Mouse (Mus musculus): ENCODE measurements at regions not wholly inside any gene's neighbourhood (a gene's known extent, or its start where the extent isn't known, plus 50 kb on each side); places are given as distances from the start of the nearest gene placed in this dataset.

DNA sequence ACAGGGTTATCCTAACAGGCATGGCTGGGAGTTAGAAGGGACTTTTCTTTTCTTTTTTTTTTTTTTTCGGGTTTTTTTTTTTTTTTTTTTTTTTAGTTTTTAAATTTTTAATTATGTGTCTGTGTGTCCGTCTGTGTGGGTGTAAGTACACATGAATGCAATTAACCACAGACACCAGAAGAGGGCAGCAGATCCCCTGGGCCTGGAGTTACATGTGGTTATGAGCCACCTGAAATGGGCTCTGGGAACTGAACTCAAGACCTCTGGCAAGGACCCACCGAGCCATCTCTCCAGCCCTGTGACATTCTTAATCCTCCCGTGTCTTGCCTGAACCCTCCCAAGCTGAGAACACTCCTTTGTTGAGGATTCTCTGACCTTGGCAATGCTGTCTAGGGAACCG is 157.0 kb downstream of the Zfp36l2 start:
- 88% methylated on average over 5 of the region's 5 CpGs for WGBS
- Histone ChIP-seq H3K36me3 (ENCODE audit: control insufficient read depth, insufficient read depth, low read length) (no peaks in the 10 kb centered on the region), H3K27me3 (replicated peaks; ENCODE audit: control insufficient read depth, insufficient read depth, low read length) (no peaks in the 10 kb centered on the region; the same call in 1 of the 2 replicates), H3K27ac (ENCODE audit: low read depth, low read length) (no peak overlapping the region), H3K9me3 (ENCODE audit: control insufficient read depth, low read length) (0 out of 2 replicates have a peak, but pooled peaks cover 2% of the 10 kb centered on the region), H3K4me3 (ENCODE audit: low read length) (no peak overlapping the region), H3K4me1 (ENCODE audit: control insufficient read depth, insufficient read depth, low read depth, low read length) (peaks cover 12% of the 10 kb centered on the region), H3K9ac (ENCODE audit: low read depth, low read length) (no peak overlapping the region), H3K4me2 (ENCODE audit: low read length) (no peak overlapping the region)
- no peak for ATAC-seq

DNA sequence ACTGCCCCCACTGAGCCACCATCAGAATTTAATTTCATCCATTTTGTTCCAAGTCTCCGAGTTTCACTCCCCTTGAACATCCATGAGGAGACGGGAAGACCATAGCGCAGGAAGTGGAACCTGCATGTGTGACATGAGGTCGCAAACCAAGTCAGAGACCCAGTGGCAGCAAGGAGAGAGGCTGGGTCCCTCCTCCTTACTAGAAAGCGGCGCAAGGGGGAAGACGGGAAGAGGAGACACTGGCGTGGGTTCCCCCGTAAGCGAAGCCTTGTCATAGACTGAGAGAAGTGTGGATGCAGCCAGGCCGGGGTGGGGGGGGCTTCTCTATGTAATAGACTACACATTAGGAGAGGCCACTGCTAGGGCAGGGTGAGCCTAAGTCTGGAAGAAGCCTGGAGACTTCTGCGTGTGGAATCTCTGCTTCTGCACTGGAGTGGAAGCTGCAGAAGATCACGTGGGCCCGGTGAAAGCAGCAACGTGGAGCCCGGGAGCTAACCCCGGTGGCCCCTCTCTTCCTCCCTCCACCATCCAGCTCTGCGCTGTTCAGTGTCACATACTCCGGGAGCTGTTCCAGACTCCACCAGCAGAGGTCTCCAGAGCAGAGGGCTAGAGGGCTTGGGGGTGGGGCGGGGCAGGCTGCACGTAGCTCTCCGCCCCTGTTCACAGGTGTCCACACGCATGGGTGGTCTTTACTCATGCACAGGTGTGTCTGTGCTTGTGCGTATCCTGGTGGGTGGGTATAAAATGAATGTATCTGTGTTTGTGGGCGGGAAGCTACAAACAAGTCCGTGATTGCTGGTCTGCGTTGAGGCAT is 159.4 kb downstream of the Zfp36l2 start:
- Histone ChIP-seq H3K27me3 (replicated peaks; ENCODE audit: control insufficient read depth, insufficient read depth, low read length) (no peaks in the 10 kb centered on the region; the same call in 1 of the 2 replicates), H3K9me3 (ENCODE audit: control insufficient read depth, low read length) (peaks cover 6% of the 10 kb centered on the region; the same call in 1 of the 2 replicates), H3K4me2 (ENCODE audit: low read length) (peak overlapping the region; percentile 59), H3K36me3 (ENCODE audit: control insufficient read depth, insufficient read depth, low read length) (no peaks in the 10 kb centered on the region), H3K9ac (ENCODE audit: low read depth, low read length) (peak overlapping the region; percentile 54), H3K4me3 (ENCODE audit: low read length) (peak overlapping the region; percentile 30), H3K27ac (ENCODE audit: low read depth, low read length) (no peak overlapping the region), H3K4me1 (ENCODE audit: control insufficient read depth, insufficient read depth, low read depth, low read length) (peaks cover 12% of the 10 kb centered on the region)
- 22% methylated on average over 27 of the region's 27 CpGs for WGBS
- peak; percentile 91 for ATAC-seq

DNA sequence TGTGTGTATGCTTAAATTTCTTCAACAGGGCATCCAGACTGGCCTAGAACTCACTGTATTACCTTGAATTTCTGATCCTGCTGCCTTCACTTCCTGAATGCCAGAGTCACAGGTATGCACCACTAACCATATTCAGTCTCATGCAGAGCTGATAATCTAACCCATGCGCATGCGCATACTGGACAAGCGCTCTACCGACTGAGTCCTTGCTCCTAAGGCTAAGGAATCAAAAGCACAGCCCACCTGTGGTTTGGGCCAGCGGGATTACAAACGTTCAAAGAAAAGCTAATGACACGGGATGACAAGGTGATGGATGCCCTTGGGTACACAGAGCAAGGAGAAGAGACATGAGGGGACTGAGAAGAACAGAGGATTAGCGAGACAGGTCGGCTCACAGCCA is 160.5 kb downstream of the Zfp36l2 start:
- no peak overlapping the region for H3K27ac ChIP-seq (ENCODE audit: low read depth, low read length)
- no peak overlapping the region for H3K9ac ChIP-seq (ENCODE audit: low read depth, low read length)
- 49% methylated on average over 9 of the region's 9 CpGs for WGBS
- H3K4me1 ChIP-seq (ENCODE audit: control insufficient read depth, insufficient read depth, low read depth, low read length) = peaks cover 12% of the 10 kb centered on the region
- no peak overlapping the region for H3K4me3 ChIP-seq (ENCODE audit: low read length)
- H3K36me3 ChIP-seq (ENCODE audit: control insufficient read depth, insufficient read depth, low read length) = no peaks in the 10 kb centered on the region
- no peak for ATAC-seq
- H3K4me2 ChIP-seq (ENCODE audit: low read length) = no peak overlapping the region
- no peaks in the 10 kb centered on the region; the same call in 1 of the 2 replicates for H3K27me3 ChIP-seq (replicated peaks; ENCODE audit: control insufficient read depth, insufficient read depth, low read length)
- peaks cover 6% of the 10 kb centered on the region; the same call in 1 of the 2 replicates for H3K9me3 ChIP-seq (ENCODE audit: control insufficient read depth, low read length)

DNA sequence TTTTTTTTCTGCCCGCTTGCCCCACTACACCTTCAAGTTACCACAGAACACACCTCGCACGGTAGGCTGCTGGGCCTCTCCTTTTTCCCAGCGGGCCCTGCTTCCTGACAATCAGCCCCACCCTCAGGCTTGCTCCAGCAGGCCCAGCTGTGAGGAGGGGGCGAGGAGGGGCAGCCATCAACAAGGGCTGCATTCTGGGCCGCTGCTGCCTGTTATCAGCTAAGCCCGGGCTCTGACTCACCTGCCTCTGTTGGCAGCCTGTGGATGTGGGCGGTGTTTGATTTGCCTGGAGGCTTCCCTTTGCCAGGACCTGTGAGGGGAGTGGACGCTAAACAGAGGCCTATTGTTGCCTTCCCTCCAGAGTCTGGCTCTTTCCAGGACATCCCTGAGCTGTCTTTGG is 161.6 kb downstream of the Zfp36l2 start:
- Histone ChIP-seq H3K27ac (ENCODE audit: low read depth, low read length) (no peak overlapping the region), H3K4me3 (ENCODE audit: low read length) (no peak overlapping the region), H3K9me3 (ENCODE audit: control insufficient read depth, low read length) (peaks cover 6% of the 10 kb centered on the region; the same call in 1 of the 2 replicates), H3K4me1 (ENCODE audit: control insufficient read depth, insufficient read depth, low read depth, low read length) (peaks cover 12% of the 10 kb centered on the region), H3K36me3 (ENCODE audit: control insufficient read depth, insufficient read depth, low read length) (no peaks in the 10 kb centered on the region), H3K9ac (ENCODE audit: low read depth, low read length) (no peak overlapping the region), H3K4me2 (ENCODE audit: low read length) (no peak overlapping the region), H3K27me3 (replicated peaks; ENCODE audit: control insufficient read depth, insufficient read depth, low read length) (no peaks in the 10 kb centered on the region; the same call in 1 of the 2 replicates)
- ATAC-seq = no peak
- WGBS = 26% methylated on average over 9 of the region's 9 CpGs

- H3K9me3 ChIP-seq (ENCODE audit: control insufficient read depth, low read length) = peaks cover 3% of the 10 kb centered on the region; the same call in 1 of the 2 replicates
- no peak overlapping the region for H3K27ac ChIP-seq (ENCODE audit: low read depth, low read length)
- H3K27me3 ChIP-seq (replicated peaks; ENCODE audit: control insufficient read depth, insufficient read depth, low read length) = no peaks in the 10 kb centered on the region; the same call in 1 of the 2 replicates
- H3K9ac ChIP-seq (ENCODE audit: low read depth, low read length) = no peak overlapping the region
- peaks cover 4% of the 10 kb centered on the region for H3K4me1 ChIP-seq (ENCODE audit: control insufficient read depth, insufficient read depth, low read depth, low read length)
- no peak overlapping the region for H3K4me2 ChIP-seq (ENCODE audit: low read length)
- WGBS = 89% methylated on average over 7 of the region's 7 CpGs
- H3K4me3 ChIP-seq (ENCODE audit: low read length) = no peak overlapping the region
- H3K36me3 ChIP-seq (ENCODE audit: control insufficient read depth, insufficient read depth, low read length) = no peaks in the 10 kb centered on the region
- no peak for ATAC-seq
Measured at GRCm38 (mm10) chr17:84022358-84022757, 165.4 kb downstream of the Zfp36l2 start.

DNA sequence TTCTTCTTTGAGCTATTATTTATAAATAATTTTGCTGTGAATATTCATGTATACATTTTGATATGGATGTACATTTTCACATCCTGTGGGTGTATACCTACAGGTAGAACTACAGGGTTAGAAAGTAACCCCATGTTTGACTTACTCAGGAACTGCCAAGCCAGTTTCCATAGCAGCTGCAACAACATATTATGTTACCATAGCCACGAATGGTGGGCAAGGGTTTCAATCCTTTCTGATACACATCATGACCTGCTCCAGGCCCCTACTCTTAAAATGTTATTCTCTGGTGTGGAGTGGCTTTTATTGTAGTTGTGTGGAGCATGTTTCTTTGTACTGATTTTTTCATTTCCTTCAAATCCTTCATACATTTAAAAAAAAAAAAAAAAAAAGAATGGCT is 168.9 kb downstream of the Zfp36l2 start:
- H3K9ac ChIP-seq (ENCODE audit: low read depth, low read length) = no peak overlapping the region
- no peak overlapping the region for H3K4me3 ChIP-seq (ENCODE audit: low read length)
- 83% methylated on average over 1 of the region's 1 CpGs for WGBS
- H3K36me3 ChIP-seq (ENCODE audit: control insufficient read depth, insufficient read depth, low read length) = no peaks in the 10 kb centered on the region
- H3K4me1 ChIP-seq (ENCODE audit: control insufficient read depth, insufficient read depth, low read depth, low read length) = no peaks in the 10 kb centered on the region
- H3K4me2 ChIP-seq (ENCODE audit: low read length) = no peak overlapping the region
- no peaks in the 10 kb centered on the region for H3K27me3 ChIP-seq (replicated peaks; ENCODE audit: control insufficient read depth, insufficient read depth, low read length)
- peaks cover under 1% of the 10 kb centered on the region; the same call in 1 of the 2 replicates for H3K9me3 ChIP-seq (ENCODE audit: control insufficient read depth, low read length)
- no peak overlapping the region for H3K27ac ChIP-seq (ENCODE audit: low read depth, low read length)
- ATAC-seq = no peak

GRCm38 (mm10) chr17:84017891-84018290 is 169.9 kb downstream of the Zfp36l2 start:
- ATAC-seq = no peak
- Histone ChIP-seq H3K9ac (ENCODE audit: low read depth, low read length) (no peak overlapping the region), H3K4me1 (ENCODE audit: control insufficient read depth, insufficient read depth, low read depth, low read length) (no peaks in the 10 kb centered on the region), H3K27ac (ENCODE audit: low read depth, low read length) (no peak overlapping the region), H3K9me3 (ENCODE audit: control insufficient read depth, low read length) (no peaks in the 10 kb centered on the region), H3K36me3 (ENCODE audit: control insufficient read depth, insufficient read depth, low read length) (no peaks in the 10 kb centered on the region), H3K4me2 (ENCODE audit: low read length) (no peak overlapping the region), H3K27me3 (replicated peaks; ENCODE audit: control insufficient read depth, insufficient read depth, low read length) (no peaks in the 10 kb centered on the region), H3K4me3 (ENCODE audit: low read length) (no peak overlapping the region)
- 80% methylated on average over 4 of the region's 4 CpGs for WGBS

- Histone ChIP-seq H3K36me3 (ENCODE audit: control insufficient read depth, insufficient read depth, low read length) (no peaks in the 10 kb centered on the region), H3K9ac (ENCODE audit: low read depth, low read length) (no peak overlapping the region), H3K9me3 (ENCODE audit: control insufficient read depth, low read length) (no peaks in the 10 kb centered on the region), H3K27me3 (replicated peaks; ENCODE audit: control insufficient read depth, insufficient read depth, low read length) (no peaks in the 10 kb centered on the region), H3K4me3 (ENCODE audit: low read length) (no peak overlapping the region), H3K4me1 (ENCODE audit: control insufficient read depth, insufficient read depth, low read depth, low read length) (no peaks in the 10 kb centered on the region), H3K4me2 (ENCODE audit: low read length) (no peak overlapping the region), H3K27ac (ENCODE audit: low read depth, low read length) (no peak overlapping the region)
- WGBS = 90% methylated on average over 12 of the region's 12 CpGs
- ATAC-seq = no peak
Measured at GRCm38 (mm10) chr17:84014287-84015039, 166.7 kb upstream of the Haao start.

DNA sequence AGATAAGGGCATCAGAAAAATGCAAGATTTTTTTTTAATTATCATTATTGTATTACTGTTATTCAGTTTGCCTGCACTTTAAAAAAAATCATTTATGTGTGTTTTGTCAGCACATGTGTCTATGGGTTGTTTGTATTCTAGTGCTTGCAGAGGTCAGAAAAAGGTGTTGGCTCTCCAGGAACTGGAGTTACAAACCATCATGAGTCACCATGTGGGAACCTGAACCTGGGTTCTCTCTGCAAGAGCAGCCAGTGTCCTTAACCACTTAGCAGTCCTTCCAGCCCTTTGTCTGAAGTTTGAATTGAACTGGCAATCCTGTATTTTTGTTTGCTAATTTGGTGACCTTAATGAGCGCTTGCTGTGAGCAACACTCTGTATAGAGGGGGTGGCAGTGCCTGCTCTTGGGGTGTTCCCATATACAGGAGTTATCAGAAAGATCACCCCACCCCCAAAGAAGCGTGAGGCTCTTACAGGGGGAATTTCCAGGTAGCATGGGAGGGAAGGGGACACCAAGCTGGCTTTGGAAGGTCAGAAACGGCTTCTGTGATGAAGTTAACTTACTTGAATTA is 162.8 kb upstream of the Haao start:
- 80% methylated on average over 3 of the region's 3 CpGs for WGBS
- ATAC-seq = no peak
- no peaks in the 10 kb centered on the region for H3K9me3 ChIP-seq (ENCODE audit: control insufficient read depth, low read length)
- H3K36me3 ChIP-seq (ENCODE audit: control insufficient read depth, insufficient read depth, low read length) = no peaks in the 10 kb centered on the region
- H3K4me3 ChIP-seq (ENCODE audit: low read length) = no peak overlapping the region
- H3K27ac ChIP-seq (ENCODE audit: low read depth, low read length) = no peak overlapping the region
- H3K27me3 ChIP-seq (replicated peaks; ENCODE audit: control insufficient read depth, insufficient read depth, low read length) = no peaks in the 10 kb centered on the region
- no peaks in the 10 kb centered on the region; the same call in 1 of the 2 replicates for H3K4me1 ChIP-seq (ENCODE audit: control insufficient read depth, insufficient read depth, low read depth, low read length)
- H3K4me2 ChIP-seq (ENCODE audit: low read length) = no peak overlapping the region
- no peak overlapping the region for H3K9ac ChIP-seq (ENCODE audit: low read depth, low read length)

Data from hindbrain, embryonic 16.5 days (tissue).